Mouse (Mus musculus) C2C12 (cell line): ENCODE data around the gene Asl.

Source experiments
- CEBPB ChIP-seq: IDR thresholded peaks from one replicate; pipeline ENCODE4 v1.6.1; 2011; ENCODE audit warnings: low read depth, mild to moderate bottlenecking, control low read depth, moderate library complexity
- CTCF ChIP-seq: IDR thresholded peaks from one replicate; pipeline ENCODE4 v1.5.1; 2011; ENCODE audit not compliant: control insufficient read depth, insufficient read depth, insufficient read length
- FOSL1 ChIP-seq: IDR thresholded peaks from one replicate; pipeline ENCODE4 v1.8.0; 2011; ENCODE audit warnings: mild to moderate bottlenecking, low read length; ENCODE audit not compliant: poor library complexity, insufficient read depth, severe bottlenecking
- MAX ChIP-seq: IDR thresholded peaks from one replicate; pipeline ENCODE4 v1.6.1; 2011; ENCODE audit warnings: mild to moderate bottlenecking, control low read depth
- MYOD1 ChIP-seq: IDR thresholded peaks from one replicate; pipeline ENCODE4 v1.6.1; 2011; ENCODE audit warnings: low read depth; ENCODE audit not compliant: control insufficient read depth, insufficient read length
- MYOG ChIP-seq: IDR thresholded peaks from one replicate; pipeline ENCODE4 v1.6.1; 2011; ENCODE audit not compliant: control insufficient read depth, insufficient read length; ENCODE audit errors: extremely low read depth
- USF1 ChIP-seq: IDR thresholded peaks from one replicate; pipeline ENCODE4 v1.6.1; 2011; ENCODE audit warnings: low read depth, mild to moderate bottlenecking, control low read depth, moderate library complexity

DNA sequence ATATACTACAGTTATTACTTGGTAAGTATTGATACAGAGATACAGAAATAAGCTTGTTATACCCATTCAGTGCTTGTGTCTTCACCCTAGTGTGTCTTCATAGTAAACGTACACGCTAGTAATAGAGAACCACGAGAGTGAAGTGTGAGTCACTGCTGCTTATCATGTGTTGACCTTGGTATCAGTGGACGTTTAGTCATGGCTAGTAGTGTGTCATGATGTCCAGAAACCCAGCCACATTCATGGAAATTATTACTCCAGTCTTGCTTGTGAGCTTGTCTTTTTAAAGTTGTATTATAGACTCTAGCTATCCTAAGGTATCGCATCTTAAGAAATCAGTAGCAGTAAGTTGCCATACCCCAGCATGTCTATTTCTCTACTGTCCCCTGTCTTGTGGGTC is 50.4 kb downstream of the Asl start:
- TF ChIP-seq MYOD1, result no peak
- no peak for TF ChIP-seq CTCF
- TF ChIP-seq MYOG, result no peak
- no peak for TF ChIP-seq USF1
- TF ChIP-seq FOSL1, result no peak
- no peak for TF ChIP-seq MAX
- TF ChIP-seq CEBPB, result no peak
